Mouse (Mus musculus) cerebellum, postnatal 4 days (tissue): ENCODE data around the gene Rbm12b1.
A peak's percentile ranks its signal among the peaks of the same experiment; 100 is the strongest.
"Not testable (repeated sequence)": the region's sequence is repeated elsewhere in the genome, so short reads cannot be mapped to it uniquely, and the experiment has no call there.

Experiments
- DNase-seq, 2 experiments: peaks; one replicate each; pipeline ENCODE4 v3.0.0; 2022; ENCODE audit warnings: low spot score in 2 of 2, mixed read lengths in 1 of 2

The Rbm12b1 gene

DNA sequence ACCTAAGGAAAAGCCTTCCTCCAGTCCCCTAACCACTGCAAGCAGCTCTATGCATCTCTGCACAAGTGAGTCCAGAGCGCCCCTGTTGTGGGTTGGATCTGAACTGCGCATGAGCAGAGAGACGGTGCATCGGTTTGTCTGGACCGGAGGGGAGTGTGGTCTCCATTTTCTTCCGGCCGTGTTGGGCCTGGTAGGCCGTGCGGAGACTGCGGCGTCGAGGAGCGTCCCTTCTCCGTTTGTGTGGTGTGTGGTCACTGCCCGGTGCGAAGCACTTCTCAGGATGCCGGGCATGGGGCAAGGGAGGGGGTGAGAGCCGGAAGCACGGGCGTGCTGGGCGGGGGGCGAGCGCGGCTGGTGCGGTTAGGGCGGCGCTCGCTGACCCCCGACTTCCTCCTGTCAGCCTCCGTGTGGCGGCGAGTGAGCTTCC lies at the start of gene Rbm12b1:
TSS of gene Rbm12b1 (plus strand) at position 124 of the 427 bp plus-strand sequence.
- peak; percentile 26 to 72 for DNase-seq

GRCm38 (mm10) chr4:12140592-12141062 lies 563 bp downstream of the Rbm12b1 start:
- not testable (repeated sequence) for DNase-seq

- not testable (repeated sequence) for DNase-seq
These were observed 1.5 kb downstream of the Rbm12b1 start for GRCm38 (mm10) chr4:12141516-12141915.

DNA sequence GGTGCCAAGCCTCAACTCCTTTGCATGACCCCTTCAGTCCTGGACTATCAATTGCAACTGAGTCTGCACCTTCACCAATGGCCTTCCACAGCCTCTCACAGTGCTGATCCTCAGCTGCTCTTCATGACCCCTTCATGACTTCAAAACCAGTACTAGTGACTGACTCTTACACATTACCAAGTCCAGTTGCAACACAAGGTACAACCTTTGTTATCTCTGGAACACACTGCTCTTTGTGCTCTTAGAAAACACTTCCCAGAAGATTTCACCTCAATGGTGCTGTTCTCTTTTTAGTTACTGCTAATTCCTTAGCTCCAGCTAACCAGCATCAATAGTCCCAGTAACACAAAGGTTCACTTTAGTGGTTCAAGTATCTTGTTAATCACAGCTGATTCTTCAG lies 7.6 kb downstream of the Rbm12b1 start:
- DNase-seq, result no peak

- DNase-seq, result no peak
These were observed 30.9 kb downstream of the Rbm12b1 start for GRCm38 (mm10) chr4:12170986-12171317.

DNA sequence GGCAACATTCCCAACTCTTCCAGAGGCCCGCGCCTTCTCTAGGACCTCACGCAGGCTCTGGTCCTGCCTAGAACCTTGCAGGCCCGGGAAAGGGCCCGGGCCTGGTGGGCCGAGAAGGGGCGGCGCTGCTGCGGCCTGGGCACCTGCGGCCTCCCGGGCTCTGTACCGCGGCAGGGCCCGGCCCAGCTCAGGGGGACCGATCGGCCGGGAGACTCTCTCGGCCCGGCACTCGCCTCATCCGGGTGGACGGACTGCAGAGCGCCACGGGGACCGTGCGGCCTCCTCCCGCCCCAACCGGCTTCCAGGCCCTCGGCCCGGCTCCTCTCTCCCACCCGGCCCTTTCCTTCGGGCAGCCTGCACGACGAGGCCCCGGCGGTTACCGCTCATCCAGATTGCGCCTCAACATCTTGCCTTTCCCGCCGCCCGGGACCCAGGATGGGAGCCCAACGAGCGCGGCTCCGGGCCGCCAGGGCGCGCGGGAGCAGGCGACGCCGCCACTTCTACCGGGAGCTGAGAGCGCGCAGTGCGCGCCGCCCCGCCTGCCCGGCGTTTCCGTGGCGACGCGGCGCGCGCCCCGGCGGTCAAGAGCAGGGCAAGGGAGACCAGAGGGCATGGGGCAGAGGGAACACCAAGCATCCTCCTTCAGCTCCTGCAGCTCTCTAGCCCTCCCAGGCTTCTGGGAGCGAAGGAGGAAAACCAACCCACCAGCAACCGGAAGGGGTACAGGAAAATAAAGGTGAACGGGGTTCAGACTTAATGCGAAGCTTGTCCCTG lies 31.4 kb downstream of the Rbm12b1 start, which contains the start of gene Fam92a:
TSS of gene Fam92a (minus strand) at position 698 of the 774 bp plus-strand sequence.
- DNase-seq, result peak; percentile 50 to 76

DNA sequence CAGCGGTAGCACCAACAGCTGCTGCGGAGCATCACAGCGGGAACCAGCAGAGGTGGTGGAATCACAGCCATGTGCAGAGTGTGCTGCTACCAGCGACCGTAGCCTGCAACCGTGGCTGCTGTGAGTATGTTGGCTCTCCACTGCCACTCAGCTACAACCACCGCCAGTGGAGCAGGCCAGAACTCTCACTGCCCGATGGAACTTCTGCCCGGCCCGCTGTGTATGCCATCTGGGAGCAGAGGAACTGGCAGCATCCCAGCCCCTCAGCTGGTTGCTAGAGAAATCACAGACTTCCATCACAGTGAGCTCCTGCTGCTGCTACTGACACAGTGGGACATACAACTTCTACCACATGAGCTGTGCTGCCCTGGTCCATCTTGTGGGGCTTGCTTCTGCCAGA lies 38.9 kb downstream of the Rbm12b1 start:
- DNase-seq, result peak; percentile 22 to 59
